Mouse (Mus musculus) myocyte (in vitro differentiated cells): Measurements from ENCODE around the gene St3gal3.

Source experiments
- CEBPB ChIP-seq: IDR thresholded peaks from 2 replicates; pipeline ENCODE4 v1.6.1; 2011; ENCODE audit warnings: mild to moderate bottlenecking, moderate library complexity; ENCODE audit not compliant: poor library complexity, insufficient read depth, severe bottlenecking
- MYOD1 ChIP-seq, 3 experiments: IDR thresholded peaks; one replicate each; pipeline ENCODE4 v1.6.1; 2011; ENCODE audit warnings: control low read depth in 2 of 3, low read depth in 2 of 3, mild to moderate bottlenecking in 2 of 3, moderate library complexity in 1 of 3; ENCODE audit not compliant: insufficient read length in 2 of 3, control insufficient read depth in 1 of 3
- MYOG ChIP-seq, 3 experiments: IDR thresholded peaks; one replicate each; pipeline ENCODE4 v1.6.1; 2011; ENCODE audit warnings: control low read depth in 2 of 3, low read depth in 2 of 3, mild to moderate bottlenecking in 2 of 3; ENCODE audit not compliant: insufficient read length in 2 of 3, control insufficient read depth in 1 of 3, insufficient read depth in 1 of 3
- POLR2A ChIP-seq: IDR thresholded peaks from one replicate; pipeline ENCODE4 v1.6.1; 2011; ENCODE audit warnings: low read depth, mild to moderate bottlenecking, control low read depth, moderate library complexity; ENCODE audit not compliant: insufficient read length
- POLR2AphosphoS2 ChIP-seq: IDR thresholded peaks from one replicate; pipeline ENCODE4 v1.6.1; 2011; ENCODE audit warnings: low read depth, control low read depth; ENCODE audit not compliant: insufficient read length
- TCF12 ChIP-seq: IDR thresholded peaks from one replicate; pipeline ENCODE4 v1.6.1; 2011; ENCODE audit warnings: mild to moderate bottlenecking, control low read depth; ENCODE audit not compliant: poor library complexity, insufficient read depth, severe bottlenecking

DNA sequence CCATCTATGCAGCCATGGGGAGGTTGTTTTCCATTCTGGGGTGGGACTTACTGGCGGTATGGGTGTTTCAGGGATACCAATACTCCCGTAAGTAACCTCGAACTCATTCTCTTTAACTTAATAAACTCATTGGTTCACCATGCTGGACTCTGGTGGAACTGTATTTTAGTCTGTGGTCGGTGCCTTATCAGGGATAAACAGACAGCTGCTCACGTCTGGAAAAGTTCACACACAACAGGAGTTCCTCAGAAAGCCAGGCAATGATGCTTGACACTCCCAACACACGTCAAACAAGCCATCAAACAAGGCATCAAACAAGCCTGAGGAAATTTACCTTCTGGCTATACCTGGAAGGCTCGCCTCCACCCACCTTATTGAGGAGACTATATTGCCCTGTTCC lies 19.6 kb downstream of the St3gal3 start:
- no peak for TF ChIP-seq TCF12
- no peak for TF ChIP-seq CEBPB
- TF ChIP-seq POLR2A, result no peak
- TF ChIP-seq POLR2AphosphoS2, result no peak
- TF ChIP-seq MYOG (IDR thresholded peaks at IDR 0.05; ENCODE audit: control insufficient read depth in 1 of 3, insufficient read depth in 1 of 3, insufficient read length in 2 of 3, low read depth in 2 of 3), result no peak
- no peak for TF ChIP-seq MYOD1 (IDR thresholded peaks at IDR 0.05; ENCODE audit: control insufficient read depth in 1 of 3, insufficient read length in 2 of 3, low read depth in 2 of 3)
